ENCODE assay signal across 14 mouse cellular contexts in genomic region chr13:15180898-15181297, GRCm38 (mm10).
"Had no signal": no experiment of that assay in that cellular context is flagged by ENCODE, and none has a peak within 500 bp of the region (broad histone marks: within the 10 kb centered on the region; RNA-seq: fewer than 3 reads in every experiment).

No protein-coding gene starts in this region.

- H3K9me3 ChIP-seq: limb, embryonic 15.5 days; liver, embryonic 12.5 days; midbrain, embryonic 15.5 days; stomach, embryonic 15.5 days had no signal

- ATAC-seq: inflammation-experienced regulatory T-cells, adult 6 months; liver, embryonic 12.5 days; midbrain, embryonic 15.5 days had no signal

- DNase-seq: kidney, adult 2 months; lung, postnatal 10 days; lung, postnatal 4 days; right cerebral cortex, postnatal 14 days; thymus, adult 2 months; thymus, postnatal 25 days had no signal

- H3K27me3 ChIP-seq: limb, embryonic 15.5 days; liver, embryonic 12.5 days; midbrain, embryonic 15.5 days; stomach, embryonic 15.5 days had no signal

- H3K36me3 ChIP-seq: limb, embryonic 15.5 days; liver, embryonic 12.5 days; midbrain, embryonic 15.5 days; stomach, embryonic 15.5 days had no signal

- H3K4me2 ChIP-seq: limb, embryonic 15.5 days; liver, embryonic 12.5 days; lung, embryonic 14.5 days; midbrain, embryonic 11.5 days; midbrain, embryonic 15.5 days; stomach, embryonic 15.5 days had no signal

- H3K4me1 ChIP-seq: limb, embryonic 15.5 days; liver, embryonic 12.5 days; midbrain, embryonic 15.5 days; stomach, embryonic 15.5 days had no signal

- H3K4me3 ChIP-seq: left cerebral cortex, adult 2 months; limb, embryonic 15.5 days; liver, embryonic 12.5 days; midbrain, embryonic 15.5 days; stomach, embryonic 15.5 days had no signal

- H3K9ac ChIP-seq: limb, embryonic 15.5 days; liver, embryonic 12.5 days; lung, embryonic 14.5 days; midbrain, embryonic 15.5 days; stomach, embryonic 15.5 days had no signal

- H3K27ac ChIP-seq: left cerebral cortex, adult 2 months; limb, embryonic 15.5 days; liver, embryonic 12.5 days; midbrain, embryonic 15.5 days; stomach, embryonic 15.5 days had no signal
